Mouse (Mus musculus) adrenal gland, adult (tissue): ENCODE measurements around the gene Trim52.
A peak's percentile ranks its signal among the peaks of the same experiment; 100 is the strongest.
"Not testable (repeated sequence)": the region's sequence is repeated elsewhere in the genome, so short reads cannot be mapped to it uniquely, and the experiment has no call there.

Experiments used
- DNase-seq, 2 experiments: peaks; one replicate each; pipeline ENCODE4 v3.0.0; 2022 to 2023; ENCODE audit warnings: low spot score in 1 of 2; ENCODE audit not compliant: inconsistent age in 2 of 2

Trim52 gene

DNA sequence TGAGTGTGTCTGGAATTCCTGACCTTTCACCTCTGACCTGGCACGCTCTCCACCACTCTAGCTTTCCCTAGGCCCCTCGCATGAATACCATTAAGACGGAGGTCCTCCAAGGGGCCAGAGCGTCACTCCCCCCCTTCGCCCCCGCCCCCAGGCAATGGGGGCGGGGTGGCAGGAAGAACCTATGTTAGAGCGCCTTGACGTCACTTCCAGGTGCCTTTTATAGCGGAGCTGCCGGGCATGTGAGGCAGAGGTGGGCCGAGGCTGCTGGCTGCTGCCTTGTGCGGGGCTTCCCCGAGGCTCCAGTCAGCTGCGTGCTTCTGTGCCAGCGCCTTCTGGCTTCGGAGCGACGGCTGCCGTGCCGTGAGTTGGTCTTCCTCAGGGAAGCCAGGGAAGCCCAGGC lies at the start of gene Trim52:
Gene Trim52, plus strand, starts transcription at position 219 of the 400 bp plus-strand sequence.
- DNase-seq, result no peak

DNA sequence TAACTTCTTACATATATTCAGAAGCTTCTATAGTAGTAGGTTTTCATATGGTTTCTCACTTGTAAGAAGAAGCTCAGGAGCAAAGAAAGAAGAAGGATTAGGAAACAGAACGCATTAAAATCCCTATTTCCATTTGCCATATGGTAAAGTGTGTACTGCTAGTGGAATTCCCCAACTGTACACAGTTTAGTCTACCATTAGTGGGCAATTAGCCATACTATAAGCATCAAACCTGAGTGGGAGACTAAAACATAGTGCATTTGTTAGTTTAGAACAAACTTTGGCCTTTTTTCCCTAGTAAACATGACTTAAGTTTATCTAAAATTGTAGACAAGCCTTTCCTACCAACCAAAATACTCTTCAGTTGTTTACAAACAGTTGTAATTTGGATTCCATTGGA lies 33.4 kb upstream of the Trim52 start:
- DNase-seq, result no peak

DNA sequence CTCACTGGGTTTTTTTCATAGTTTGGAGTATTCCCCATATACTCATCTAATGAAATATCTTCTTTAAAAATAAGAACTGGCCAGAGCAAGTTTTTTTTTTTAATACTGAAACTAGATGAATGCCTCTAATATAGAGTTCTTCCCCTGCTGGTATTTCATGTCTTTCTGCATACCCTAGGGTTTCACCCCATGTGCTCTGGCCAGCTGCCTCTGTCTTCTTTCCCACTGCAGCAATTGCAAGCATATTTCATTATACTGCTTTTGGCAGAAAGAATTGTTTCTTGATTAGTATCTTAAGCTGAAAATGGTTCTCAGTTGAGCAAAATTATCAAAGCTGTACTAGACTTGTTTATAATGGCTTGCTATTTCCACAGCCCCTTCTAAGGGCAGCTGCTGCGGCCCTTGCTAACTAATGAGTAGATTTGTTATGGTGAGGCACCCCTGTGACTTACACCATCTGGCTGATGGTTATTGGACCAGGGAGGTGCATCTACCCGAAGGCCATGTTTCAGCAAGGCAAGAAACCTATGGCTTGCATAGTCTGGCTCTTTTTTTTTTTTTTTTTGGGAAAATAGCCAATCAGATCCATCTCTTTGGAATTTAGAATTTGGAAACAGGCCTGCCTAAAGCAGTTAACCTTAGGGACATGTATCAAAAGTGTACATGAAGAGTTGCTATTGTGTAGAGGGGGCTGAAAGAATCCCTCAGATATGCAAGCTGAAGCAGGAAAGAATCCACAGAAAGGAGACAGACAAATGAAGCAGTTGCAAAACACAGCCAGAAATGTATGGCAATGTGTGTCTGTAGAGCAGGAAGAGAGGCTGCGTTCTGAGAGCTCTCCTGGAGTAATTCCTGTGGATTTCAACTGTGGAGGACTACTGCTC lies 30.6 kb upstream of the Trim52 start:
- no peak for DNase-seq

DNA sequence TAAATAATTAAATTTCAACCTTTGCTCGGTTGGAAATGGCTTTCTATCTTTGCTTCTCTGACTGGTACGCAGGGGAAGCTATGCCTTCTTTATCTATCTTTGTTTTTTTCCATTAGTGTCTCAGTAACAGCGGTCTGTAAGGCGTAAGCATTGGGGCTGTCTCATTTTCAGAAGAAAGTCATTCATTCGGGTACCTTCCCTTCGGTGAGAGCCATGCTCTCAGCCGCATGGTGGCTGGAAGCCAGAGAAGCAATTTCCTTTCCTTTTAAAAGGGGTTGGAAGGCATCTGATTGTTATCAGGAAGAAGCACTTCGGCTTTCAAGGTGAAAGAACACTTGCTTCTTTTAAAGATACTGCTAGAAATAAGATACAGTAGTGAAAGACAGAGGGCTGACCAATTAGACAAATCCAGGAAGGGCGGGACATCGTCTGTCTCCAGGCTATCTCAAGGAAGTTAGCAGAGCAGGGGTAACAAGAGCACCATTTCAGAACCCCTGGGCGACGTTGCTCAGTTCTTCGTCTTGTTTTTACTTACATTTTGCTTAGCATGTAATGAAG lies 17.4 kb upstream of the Trim52 start:
- DNase-seq, result peak in 1 of 2 experiments; percentile 30

DNA sequence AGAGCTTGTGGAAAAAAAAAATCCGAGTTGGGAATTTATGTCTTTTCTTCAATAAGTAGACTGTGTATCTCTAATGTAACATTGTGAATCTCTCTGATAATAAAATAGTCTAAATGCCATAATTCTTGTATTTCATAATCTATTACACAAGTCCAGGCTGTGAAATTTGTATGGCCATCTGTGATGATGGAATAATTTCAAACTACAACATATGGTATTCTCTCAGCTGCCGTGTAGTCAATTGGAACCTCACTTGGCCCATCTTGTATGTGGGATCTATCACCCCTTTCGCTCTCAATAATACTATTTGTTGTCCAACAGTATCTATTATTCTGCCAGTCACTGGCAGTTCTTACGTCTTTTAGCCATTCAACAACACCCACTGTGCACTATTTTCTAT lies 9.2 kb upstream of the Trim52 start:
- no peak for DNase-seq

DNA sequence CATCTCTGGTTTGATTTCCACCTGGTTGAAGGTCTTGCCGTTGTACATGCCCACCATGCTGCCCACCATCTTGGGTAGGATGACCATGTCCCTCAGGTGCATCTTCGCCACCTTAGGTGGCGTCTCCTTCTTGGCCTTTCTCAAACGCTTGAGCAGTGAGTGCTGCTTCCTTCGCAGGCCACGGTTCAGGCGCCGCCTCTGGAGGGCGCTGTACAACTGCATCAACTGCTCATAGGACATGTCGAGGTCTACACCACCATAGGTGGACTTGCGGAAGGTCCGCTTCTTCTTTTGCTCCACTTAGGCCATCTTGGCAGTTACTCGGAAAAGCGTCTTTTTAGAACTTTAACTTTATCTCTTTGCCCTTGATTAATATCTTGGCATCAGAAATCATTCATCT lies 5.1 kb upstream of the Trim52 start:
- DNase-seq, result no peak

DNA sequence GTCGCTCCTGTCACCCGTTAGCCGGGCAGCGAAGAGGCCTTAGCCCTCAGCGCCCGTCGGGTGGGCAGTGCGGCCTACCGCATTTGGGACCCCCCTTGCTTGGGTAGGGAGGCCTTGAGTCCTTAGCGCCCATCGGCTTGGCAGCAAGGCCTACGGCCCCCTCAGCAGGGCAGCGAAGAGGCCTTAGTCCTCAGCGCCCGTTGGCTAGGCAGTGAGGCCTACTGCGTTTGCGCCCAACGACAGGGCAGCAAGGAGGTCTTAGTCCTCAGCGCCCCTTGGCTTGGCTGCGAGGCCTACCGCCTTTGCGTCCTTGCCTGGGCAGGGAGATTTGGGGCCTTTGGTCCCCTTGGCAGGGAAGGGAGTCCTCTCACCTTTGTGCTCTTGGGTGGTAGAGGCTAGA lies 427 bp downstream of the Trim52 start:
- DNase-seq, result no peak

DNA sequence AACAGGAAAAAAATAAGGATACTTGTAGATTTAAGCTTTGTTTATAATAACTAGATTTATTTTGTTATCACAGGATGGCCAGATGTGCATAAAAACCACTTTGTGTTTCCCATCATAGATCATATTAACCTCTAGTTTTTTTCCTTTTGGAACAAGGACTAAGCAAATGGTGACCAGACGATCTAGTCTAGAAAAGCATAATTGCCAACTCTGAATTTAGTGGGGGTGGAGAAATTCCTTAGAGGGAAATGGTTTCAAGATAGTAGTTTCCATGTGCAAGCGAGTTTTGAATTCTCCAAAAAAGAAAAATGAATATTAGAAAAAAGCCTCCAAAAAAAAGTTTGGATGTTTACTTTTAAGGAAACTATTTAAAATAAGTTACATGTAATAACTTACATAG lies 13.4 kb downstream of the Trim52 start:
- DNase-seq, result no peak

DNA sequence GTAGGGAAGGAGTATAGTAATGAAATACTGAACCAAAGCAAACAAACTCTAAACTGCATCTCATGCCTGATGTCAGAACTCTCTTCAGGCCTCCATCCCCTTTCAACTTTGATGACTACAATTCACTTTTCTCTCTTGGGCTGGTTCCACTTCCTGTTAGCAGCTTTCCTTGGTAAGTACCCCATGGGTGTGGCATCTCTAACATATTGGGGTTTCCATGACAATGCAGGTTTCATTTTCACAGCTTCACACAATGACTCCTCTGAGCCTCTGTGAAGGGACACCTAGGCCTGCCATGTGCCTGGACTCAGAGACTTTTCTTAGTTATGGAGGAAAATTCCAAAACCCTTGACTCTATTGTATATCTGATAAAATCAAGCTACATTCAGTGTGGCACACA lies 30.3 kb downstream of the Trim52 start:
- no peak for DNase-seq

DNA sequence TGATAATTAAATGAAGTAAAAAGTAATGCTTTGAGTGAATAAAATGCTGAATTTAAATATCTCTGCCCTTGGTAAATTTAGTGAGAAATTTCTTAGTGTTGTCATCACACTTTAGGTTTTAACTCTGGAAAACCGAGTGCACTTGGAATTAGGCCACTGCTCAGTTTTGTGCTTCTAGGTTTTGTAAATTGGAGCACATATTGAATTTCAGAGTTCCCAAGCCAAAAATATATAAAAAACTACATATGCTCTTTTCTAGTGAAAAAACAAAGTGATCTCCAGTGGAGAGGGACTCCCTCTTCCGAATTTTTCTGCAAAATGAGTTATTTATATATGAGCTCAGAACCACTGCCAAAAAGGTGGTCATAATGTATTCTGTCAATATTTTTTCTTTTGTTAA lies 45.2 kb downstream of the Trim52 start:
- no peak for DNase-seq

DNA sequence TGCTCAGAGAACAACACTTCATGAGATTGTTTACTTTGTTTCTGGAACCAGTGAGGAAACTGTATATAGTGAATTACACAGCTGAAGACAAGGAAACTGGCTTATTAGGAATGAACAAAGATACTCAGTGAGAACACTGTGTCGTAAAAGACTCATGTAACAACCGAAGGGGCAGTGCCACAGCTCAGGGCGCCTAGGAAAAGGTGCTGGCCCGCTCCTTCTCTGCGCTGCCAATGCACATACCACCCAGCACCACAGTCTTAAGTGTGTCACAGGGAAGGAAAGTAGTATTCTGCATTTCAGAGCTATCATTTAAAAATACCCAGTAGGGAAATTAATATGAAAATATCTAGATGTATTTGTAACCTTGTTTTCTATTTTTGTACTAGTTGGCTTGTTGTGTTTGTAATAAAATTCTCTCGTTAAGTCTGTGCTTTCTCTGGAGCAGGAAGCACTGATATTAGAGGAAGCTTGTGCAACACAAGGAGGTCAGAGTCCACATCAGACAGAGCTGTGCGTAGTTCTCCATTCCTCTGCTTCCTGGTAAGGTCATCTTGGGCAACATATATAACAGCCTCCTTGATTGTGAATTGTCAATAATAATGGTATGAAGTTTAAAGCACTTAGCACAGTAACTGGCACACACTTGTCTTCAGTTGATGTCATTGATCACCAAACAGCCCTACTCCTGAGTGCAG lies 49.0 kb downstream of the Trim52 start:
- DNase-seq, result peak in 1 of 2 experiments; percentile 36

DNA sequence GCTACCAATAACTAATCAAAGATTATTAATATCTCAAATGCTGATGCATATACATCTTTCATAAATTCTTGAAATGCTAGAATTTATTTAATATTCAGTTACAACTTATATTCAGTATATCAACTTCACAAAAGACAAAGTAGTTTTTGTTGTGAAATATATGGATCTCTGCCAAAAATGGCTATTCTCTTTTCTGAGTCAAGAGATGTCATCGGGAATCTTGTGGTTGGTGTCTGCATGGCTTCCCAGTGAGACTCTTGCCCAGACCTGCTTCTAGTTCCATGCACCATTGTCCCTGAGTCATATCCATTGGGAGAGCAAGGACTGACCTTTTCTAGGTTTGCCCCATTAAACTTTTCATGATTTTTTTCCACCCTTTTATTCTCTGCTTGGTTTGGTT lies 50.5 kb downstream of the Trim52 start:
- DNase-seq, result peak in 1 of 2 experiments; percentile 39

DNA sequence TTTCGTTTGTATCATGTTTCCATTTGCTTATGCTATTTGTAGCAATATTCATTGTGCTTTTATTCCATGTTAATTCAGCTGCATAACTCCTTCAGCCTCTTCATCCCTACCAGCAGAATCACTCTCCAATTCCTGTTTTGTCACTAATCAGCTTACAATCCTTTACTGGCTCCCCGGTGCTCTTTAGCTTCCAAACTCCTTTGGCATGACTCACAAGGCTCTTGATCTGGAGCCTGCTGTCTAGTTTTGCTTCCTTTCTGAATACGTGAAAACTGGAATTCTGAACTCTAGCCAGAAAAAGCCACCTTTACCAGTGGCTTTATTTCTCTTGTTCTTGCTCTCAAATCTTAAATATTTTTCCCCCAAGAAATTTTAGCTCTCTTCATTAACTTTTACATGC lies 56.3 kb downstream of the Trim52 start:
- peak in 1 of 2 experiments; percentile 64 for DNase-seq

DNA sequence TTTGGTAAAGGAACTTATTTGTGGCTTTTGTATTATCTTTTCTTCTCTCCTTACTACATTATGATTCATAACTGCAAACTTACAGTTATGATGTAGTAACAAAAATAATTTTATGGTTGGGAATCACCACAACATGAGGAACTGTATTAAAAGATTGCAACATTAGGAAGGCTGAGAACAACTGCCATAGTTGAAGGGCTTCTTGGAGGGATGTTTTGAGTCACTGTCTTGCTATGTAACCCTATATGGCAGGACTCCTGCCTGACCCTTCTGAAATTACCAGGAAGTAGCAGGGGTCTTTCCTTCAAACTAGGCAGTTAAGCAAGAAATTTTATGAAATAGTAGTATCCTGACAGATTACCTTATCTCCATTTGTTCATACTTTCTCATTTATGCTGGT lies 57.2 kb downstream of the Trim52 start:
- DNase-seq, result no peak

DNA sequence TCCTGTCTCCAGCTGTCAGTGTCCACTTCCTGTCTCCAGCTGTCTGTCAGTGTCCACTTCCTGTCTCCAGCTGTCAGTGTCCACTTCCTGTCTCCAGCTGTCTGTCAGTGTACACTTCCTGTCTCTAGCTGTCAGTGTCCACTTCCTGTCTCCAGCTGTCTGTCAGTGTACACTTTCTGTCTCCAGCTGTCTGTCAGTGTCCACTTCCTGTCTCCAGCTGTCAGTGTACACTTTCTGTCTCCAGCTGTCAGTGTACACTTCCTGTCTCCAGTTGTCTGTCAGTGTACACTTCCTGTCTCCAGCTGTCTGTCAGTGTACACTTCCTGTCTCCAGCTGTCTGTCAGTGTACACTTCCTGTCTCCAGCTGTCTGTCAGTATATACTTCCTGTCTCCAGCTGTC lies 57.9 kb downstream of the Trim52 start:
- not testable (repeated sequence) for DNase-seq

DNA sequence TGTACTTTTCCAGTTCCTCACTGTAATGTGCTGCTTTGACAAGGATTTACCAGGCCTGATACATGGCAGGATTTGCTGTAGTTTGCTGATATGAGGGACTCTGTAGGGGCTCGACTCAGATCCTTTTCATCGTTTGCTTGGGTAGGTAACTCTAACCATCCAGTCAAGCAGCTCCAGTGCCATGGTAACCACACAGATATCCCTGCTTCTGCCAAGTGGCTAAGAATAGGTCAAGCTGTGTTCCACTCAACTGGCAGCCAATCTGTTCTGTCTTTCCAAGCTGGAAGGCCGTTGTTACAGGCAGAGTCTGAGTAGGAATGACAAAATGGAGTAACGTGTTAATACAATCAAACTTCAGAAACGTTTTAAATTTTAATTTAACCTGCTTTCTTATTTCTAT lies 70.9 kb downstream of the Trim52 start:
- DNase-seq, result no peak

DNA sequence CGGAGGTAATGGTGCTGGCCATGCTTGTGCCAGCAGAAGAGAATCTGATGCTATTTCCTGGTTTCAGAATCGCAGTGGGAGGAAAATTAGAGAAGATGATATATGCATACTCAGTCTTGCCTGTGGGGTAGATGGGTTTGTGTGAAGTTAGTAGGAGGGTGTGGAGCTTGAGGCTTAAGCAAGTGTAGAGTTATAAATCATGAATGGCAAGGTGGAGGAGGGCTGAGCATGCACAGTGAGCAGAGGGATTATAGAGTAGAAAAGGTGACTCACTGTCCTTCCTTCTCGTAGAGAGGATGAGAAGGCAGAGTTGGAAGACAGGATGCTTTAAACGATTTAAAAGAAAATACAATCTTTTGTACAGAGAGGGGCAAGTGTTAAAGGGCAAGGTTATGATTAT lies 72.2 kb downstream of the Trim52 start:
- DNase-seq, result no peak

DNA sequence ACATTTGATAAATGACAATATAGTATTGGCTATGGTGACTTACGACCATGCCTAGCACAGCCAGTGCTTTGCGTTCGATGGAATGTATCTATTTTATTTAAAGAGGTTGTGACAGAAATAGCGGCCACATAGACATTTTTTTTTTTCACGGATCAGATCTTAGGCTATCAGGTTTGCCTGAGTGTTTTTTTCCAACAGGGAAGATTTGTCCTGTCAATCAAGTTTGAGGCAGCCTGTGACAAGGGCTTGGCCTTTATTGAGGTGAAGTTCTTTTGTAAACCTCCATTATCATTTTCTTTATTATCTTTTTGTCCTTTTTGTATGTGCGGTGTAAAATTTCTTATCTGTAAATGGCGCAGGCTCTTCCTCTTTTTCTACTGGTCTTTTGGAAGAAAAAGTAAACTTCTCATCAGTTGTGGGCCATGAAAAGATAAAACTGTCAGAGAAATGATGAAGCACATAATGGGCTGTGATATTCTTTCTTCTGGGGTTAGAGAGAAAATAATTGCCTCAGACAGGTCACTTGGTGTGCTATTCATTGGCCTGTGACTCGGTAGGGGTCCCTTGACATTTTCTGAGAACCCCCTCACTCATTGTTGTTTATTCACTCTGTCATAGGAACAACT lies 73.2 kb downstream of the Trim52 start:
- DNase-seq, result peak in 1 of 2 experiments; percentile 55

DNA sequence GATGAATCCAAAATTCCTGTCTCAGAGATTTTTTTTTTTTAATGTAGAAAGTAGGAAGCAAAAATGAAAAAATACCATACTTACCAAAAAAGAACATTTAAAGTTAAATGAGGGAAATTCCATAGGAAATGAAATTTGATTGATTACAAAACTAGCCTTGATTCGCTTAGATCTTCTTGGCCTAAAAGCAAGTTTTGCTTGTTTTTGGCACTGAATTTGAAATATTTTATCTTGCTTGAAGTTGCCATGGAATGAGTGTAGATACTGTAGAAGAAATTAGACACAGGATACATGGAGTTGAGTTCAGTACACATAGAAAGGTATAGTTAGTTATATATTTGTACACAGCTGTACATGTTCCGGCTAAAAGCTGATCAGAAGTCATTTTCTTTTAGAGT lies 73.7 kb downstream of the Trim52 start:
- peak in 1 of 2 experiments; percentile 26 for DNase-seq

DNA sequence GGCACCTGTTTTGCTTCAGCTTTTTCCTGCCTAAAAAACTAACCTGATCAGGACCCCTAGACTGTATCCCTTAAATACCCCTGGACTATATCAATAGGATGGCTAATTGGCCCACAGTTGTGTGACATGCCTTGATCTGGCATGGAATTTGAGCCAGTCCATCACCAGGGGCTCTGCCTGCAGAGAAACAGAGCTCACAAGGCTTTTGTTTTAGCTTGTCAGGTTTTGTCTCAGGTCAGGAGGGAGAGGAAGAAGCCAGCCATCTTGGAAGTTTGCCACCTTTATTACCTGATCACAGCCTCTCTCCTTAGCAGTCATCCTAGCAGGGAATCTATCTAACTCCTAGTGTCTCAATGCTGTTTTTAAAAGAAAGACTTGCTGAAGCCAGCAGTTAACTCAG lies 74.6 kb downstream of the Trim52 start:
- no peak for DNase-seq

DNA sequence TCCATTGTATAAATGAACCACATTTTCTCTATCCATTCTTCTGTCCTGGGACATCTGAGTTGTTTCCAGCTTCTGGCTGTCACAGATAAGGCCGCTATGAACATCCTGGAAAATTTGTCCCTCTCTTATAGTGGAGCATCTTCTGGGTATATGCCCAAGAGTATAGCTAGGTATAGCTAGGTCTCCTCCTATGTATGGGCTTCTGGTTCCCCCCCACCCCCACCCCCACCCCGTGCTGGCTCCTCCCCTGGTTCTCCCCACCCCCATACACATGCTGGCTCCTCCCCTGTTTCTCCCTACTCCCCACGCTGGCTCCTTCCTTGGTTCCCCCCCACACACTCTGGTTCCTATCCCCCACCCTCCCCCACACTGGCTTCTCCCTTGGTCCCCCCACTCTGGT lies 78.0 kb downstream of the Trim52 start:
- no peak for DNase-seq
